Mouse (Mus musculus) lung, postnatal 36 days (tissue): ENCODE data around the gene Lrrc58.
A peak's percentile ranks its signal among the peaks of the same experiment; 100 is the strongest.

Source experiments
- DNase-seq: peaks from one replicate; pipeline ENCODE4 v3.0.0; 2022; ENCODE audit warnings: mixed read lengths

Gene Lrrc58

GRCm38 (mm10) chr16:37867791-37868505 is at the start of gene Lrrc58:
Lrrc58 (plus strand) TSS chr16:37868389.
- DNase-seq = peak; percentile 86

DNA sequence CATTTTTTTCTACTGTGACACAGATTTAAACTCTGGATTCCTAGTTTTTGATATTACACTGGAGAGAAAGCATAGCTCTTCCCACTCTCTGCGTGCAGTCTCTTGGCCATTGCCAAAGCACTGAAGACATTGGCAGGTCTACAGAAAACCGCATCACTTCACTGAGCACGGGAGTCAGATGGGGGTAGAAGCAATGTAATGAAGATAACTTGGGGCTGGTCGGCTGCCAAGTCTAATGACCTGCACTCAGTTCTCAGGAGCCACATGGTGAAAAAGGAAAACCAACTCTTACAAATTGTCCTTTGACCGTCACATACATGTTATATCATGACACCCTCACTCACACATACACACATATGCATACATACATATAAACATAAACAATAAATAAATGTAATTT is 44.2 kb upstream of the Lrrc58 start:
- no peak for DNase-seq

GRCm38 (mm10) chr16:37824778-37825505 is 43.2 kb upstream of the Lrrc58 start:
- no peak for DNase-seq

DNA sequence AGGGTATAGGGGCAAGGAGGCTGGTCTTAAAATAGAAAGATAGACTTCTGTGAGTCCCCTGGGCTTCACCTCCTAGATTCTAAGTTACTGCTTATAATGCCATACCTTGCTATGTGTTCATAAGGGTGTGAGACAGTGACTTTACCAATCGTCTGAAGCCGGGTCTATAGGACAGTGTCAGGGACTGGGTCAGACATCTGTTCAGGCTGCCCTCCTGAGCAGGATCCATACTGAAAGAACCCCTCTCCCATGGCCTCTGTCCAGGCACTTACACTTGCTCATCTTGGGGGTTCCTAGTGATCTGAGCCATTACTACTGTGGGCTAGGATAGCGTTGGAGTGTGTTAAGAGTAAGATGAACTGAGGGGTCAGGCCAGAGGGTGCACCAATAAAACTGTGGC is 41.9 kb upstream of the Lrrc58 start:
- DNase-seq = no peak

DNA sequence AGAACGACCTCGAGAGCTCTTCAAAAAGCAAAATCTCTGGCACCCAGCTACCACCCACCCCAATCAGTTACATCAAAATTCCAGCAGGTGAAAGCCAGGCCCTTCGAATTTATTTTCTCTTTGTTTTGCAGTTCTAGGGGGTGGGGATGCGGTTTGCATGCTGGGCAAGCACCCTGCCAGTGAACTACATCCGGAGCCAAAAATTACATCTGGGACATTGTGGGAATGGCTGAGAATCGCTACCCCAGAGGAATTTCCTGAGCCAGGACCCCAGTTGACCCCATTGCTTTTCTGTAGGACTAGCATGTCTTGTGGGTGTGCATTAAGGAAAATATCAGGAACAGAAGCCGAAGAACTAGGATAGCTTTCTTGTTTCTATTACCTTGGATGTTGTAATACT is 37.1 kb upstream of the Lrrc58 start:
- no peak for DNase-seq

- no peak for DNase-seq
Observed at GRCm38 (mm10) chr16:37837571-37837970, 30.6 kb upstream of the Lrrc58 start.

DNA sequence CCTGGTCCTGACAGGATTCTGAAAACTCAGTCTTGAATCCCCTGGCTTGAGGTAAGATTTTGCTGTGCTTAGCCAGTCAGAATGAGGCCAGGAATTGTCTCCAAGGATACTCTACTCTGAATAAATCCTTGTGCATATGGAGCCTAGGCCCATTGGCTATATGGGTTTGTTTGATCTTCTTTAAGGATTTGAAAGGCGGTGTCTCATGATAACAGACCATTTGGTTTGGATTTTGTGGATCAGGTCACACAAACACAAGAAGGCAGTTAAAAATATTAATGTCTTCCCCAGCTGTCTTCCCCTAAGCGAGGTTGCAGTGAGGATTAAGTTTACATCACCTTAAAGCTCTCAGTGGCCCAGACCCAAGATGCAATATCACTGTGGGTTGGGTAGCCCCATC is 25.8 kb upstream of the Lrrc58 start:
- DNase-seq = no peak

DNA sequence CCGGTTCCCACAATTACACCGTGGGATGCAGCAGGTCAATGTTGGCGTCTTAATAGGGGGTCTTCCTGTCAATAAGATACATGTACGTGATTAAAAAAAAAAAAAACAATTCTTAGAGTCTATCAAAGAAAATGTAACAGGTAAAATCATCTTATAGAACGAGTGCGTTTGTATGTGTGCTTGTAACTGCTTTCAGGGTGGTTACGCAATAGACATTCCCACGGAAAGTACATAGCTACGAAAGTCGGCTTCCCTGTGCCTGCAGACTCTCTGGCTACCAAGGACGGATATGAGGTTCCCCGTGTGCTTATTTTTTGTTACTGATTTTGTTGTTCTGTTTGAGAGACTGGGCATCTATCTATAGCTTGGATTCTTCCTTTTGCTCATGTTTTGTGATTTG is 24.4 kb upstream of the Lrrc58 start:
- peak; percentile 42 for DNase-seq

GRCm38 (mm10) chr16:37845202-37845925 is 22.8 kb upstream of the Lrrc58 start:
- DNase-seq = peak; percentile 15

DNA sequence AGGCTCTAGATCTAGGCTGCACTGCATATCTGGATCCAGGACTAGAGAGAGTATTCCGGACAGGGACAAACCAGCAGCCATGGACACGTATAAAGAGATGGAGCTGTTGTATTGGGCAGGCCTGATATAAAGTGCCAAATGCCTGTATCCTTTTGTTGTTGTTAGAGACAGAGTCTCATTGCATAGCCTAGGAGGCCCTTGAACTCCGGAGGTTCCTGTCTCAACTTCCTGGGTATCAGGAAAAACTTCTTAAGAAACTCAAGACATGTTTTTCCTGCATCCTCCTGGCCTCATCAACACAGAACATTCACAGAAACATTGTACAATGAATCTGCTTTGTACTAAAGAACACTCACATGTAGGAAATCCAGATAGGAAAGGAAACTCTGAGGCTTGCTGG is 21.1 kb upstream of the Lrrc58 start:
- DNase-seq = peak; percentile 17

DNA sequence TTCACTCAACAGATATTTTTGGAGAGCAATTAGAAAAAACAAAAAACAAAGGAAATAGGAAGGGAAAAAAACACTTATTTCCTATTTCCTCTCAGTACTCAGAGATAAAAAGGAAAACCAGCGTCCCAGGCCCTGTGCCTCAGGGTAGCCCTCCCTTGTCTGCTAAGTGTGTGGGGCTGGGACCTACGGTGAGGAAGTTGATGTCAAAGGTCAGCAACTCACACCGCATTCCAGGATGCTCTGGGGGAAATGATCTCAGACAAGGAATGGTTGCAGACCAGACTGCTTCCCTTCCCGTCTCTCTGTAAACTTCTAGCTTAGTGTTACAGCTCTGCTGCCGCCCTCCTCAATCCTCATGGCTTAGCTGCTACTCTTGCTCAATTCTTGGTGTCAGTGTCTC is 16.8 kb upstream of the Lrrc58 start:
- peak; percentile 79 for DNase-seq

GRCm38 (mm10) chr16:37853279-37853678 is 14.9 kb upstream of the Lrrc58 start:
- no peak for DNase-seq

DNA sequence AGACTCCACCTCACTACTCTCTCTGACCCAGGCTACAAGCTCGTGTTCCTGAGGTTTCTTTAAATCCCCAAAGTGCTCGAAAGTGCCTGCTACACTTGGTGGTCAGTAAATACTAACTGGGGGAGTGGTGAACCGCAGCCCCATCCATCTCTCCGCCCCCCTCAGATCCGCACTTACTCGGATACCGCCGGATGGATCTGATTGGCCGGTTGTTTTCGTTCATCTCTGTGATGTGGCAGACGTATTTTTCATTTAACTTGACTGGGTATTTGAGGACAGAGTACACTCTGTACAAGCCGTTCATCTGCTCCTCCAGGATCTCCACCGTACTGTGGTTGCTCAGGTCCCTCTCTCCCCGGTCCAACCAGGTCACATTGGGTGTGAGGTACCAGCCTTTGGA is 14.1 kb upstream of the Lrrc58 start:
- DNase-seq = no peak

DNA sequence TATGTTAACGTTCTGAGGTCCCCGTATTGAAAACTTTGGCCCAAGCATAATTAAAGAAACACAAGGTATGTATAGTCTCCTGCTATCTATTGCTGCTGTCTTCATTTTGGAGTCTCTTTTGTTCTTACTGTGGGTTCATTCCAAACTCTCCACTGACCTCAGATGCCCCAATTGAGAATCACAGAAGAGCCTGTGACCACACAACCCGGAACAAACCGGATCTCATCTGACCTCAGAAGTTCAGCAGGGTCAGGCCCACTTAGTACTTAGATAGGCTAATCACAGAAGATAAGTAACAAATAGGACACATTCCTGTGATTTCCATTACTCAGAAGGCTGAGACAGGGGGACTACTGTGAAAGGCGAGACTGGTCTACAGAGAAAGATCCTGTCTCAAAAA is 13.6 kb upstream of the Lrrc58 start:
- DNase-seq = no peak

- DNase-seq = no peak
Observed at GRCm38 (mm10) chr16:37855583-37855982, 12.6 kb upstream of the Lrrc58 start.

GRCm38 (mm10) chr16:37856327-37856726 is 11.9 kb upstream of the Lrrc58 start:
- no peak for DNase-seq

- no peak for DNase-seq
Observed at GRCm38 (mm10) chr16:37857495-37857894, 10.7 kb upstream of the Lrrc58 start.

GRCm38 (mm10) chr16:37860213-37860612 is 8.0 kb upstream of the Lrrc58 start:
- no peak for DNase-seq

DNA sequence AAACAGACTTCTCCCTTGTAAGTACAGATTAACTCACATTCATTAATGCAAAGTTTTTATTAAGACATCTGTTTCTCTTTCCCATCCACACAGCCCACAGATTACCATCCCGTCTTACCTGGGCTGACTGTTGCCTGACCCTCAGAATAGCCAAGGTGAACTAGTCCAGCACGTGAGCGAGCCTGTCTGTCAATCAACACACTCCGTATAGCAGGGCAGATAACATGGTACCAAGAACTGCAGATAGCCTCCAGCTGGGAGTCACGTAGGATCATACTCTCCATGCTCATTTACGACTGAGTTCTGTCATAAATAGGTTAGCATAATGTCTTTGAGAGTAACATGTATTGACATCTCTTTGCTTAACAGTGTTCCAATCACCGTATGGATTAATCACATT is 7.2 kb upstream of the Lrrc58 start, which contains the start of gene Gm36028:
Gene Gm36028 (minus strand): TSS at position 118 of the 400 bp plus-strand sequence.
- no peak for DNase-seq

GRCm38 (mm10) chr16:37863876-37864275 is 4.3 kb upstream of the Lrrc58 start:
- DNase-seq = no peak

DNA sequence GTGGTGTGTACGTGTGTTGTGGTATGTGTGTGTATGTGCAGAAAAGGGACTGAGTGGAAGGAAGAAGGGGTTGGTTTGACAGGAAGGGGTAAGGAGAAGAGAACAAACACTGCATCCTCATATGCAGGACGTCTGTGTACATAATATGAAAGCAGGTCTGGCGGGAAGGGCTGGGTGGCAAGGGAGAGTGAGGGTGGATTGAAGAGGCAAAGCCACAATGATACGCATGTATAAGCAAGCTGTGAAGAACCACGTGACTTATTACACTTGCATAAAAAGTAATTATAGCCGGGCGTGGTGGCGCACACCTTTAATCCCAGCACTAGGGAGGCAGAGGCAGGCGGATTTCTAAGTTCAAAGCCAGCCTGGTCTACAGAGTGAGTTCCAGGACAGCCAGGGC is 2.3 kb upstream of the Lrrc58 start:
- no peak for DNase-seq

- DNase-seq = peak; percentile 42
Observed at GRCm38 (mm10) chr16:37868506-37869469, 599 bp downstream of the Lrrc58 start.
